Mouse (Mus musculus) forebrain, embryonic 14.5 days (tissue): Measurements from ENCODE around the gene Gm20683. TPM values are rescaled to one million over a fixed set of nuclear protein-coding genes. Genes with fewer than 3 reads are reported as not detected.
A peak's percentile ranks its signal among the peaks of the same experiment; 100 is the strongest.
"Not testable (repeated sequence)": the region's sequence is repeated elsewhere in the genome, so short reads cannot be mapped to it uniquely, and the experiment has no call there.

ENCODE experiments used
- ATAC-seq: fragments of 200-750 bp; cut with Nextera tagmentation; 2 replicates; pipeline ENCODE4 v1.8.0; 2017; ENCODE audit warnings: mild to moderate bottlenecking, moderate library complexity
- DNase-seq: peaks from one replicate; pipeline ENCODE4 v3.0.0-alpha.2; 2015; ENCODE audit warnings: low spot score
- H3K27ac ChIP-seq: fragments of 300-500 bp; sonication (generic); 2 replicates; pipeline ENCODE4 v1.5.1; 2014; ENCODE audit warnings: low read depth, mild to moderate bottlenecking, control low read depth, low read length, moderate library complexity
- H3K27me3 ChIP-seq: fragments of 300-500 bp; sonication (generic); replicated peaks from 2 replicates; pipeline ENCODE4 v1.6.1; 2014; ENCODE audit warnings: low read length, control low read depth, mixed read lengths; ENCODE audit not compliant: control insufficient read depth, insufficient read depth
- H3K36me3 ChIP-seq: fragments of 300-500 bp; sonication (generic); 2 replicates; pipeline ENCODE4 v1.6.1; 2014; ENCODE audit warnings: low read length, control low read depth; ENCODE audit not compliant: control insufficient read depth, insufficient read depth
- H3K4me1 ChIP-seq: fragments of 300-500 bp; sonication (generic); 2 replicates; pipeline ENCODE4 v1.6.1; 2014; ENCODE audit warnings: antibody characterized with exemption, low read length, control low read depth; ENCODE audit not compliant: control insufficient read depth, insufficient read depth
- H3K4me2 ChIP-seq: fragments of 300-500 bp; sonication (generic); 2 replicates; pipeline ENCODE4 v1.6.1; 2014; ENCODE audit warnings: mild to moderate bottlenecking, control low read depth, low read length
- H3K4me3 ChIP-seq: fragments of 300-500 bp; sonication (generic); 2 replicates; pipeline ENCODE4 v1.5.1; 2014; ENCODE audit warnings: low read depth, low read length, control low read depth
- H3K9ac ChIP-seq: fragments of 300-500 bp; sonication (generic); 2 replicates; pipeline ENCODE4 v1.6.1; 2014; ENCODE audit warnings: mild to moderate bottlenecking, low read length, control low read depth, moderate library complexity
- H3K9me3 ChIP-seq: fragments of 300-500 bp; sonication (generic); replicated peaks from 2 replicates; pipeline ENCODE4 v1.6.1; 2016; ENCODE audit warnings: low read length, control low read depth, mixed read lengths; ENCODE audit not compliant: control insufficient read depth
- WGBS: fragments of 180-500 bp; shearing (Covaris S2); extraction: QIAGEN DNeasy Blood & Tissue Kit; methylation state at CpG from one replicate; pipeline ENCODE4 v1.1.7; 2014; 5-methylcytosine and 5-hydroxymethylcytosine counted together
- polyA plus RNA-seq: library from polyadenylated mRNA; unstranded; fragments of >200 nt; fragmentation: Nextera tagmentation; extraction: Ambion mirVana; gene quantifications from 2 replicates; pipeline ENCODE4 v1.2.1, GENCODE M21; 2014

Gene Gm20683
- polyA plus RNA-seq, 1 experiment from 2014 or later, result 5.1 TPM

DNA sequence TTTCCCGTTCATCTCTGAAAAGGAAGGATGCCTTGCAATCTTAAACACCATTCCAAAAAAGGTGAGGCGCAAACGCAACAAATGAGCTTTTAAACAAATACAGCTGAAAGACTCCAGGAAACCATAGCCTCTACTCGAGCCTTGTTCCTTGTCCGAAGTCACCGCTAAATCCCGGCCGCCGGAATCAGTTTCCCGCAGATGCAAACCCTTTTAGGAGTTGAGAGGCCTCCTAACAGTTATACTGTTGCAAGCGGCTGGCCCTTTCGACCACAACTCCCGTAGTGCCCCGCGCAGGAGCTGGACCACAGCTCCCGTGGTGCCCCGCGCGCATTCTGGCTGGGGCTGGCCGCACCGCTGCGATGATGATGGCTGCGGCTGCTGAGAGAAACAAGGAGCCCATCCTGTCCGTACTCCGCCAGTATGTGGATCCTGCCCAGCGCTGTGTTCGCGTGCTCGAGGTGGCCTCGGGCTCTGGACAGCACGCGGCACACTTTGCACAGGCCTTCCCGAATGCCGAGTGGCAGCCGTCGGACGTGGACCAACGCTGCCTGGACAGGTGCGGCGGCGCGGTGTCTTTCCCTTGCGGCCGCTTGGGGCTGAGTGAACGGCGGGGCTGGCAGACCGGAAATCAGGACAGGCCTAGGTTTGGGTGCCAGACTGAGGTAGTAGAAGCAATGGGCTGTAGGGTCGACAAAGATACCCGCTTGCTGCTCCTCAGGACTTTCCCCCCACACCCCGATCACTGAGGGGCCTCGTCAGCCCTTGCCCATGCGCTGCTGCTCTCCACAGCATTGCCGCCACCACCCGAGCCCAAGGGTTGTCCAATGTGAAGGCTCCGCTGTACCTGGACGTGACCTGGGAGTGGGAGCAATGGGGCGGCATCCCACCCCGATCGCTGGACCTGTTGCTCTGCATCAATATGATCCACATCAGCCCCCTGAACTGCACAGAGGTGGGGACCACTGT lies 33.9 kb upstream of the Gm20683 start:
- peak; percentile 93 for DNase-seq
- WGBS, result under 1% methylated on average over 59 of the region's 59 CpGs
- Histone ChIP-seq H3K27me3 (no peaks in the 10 kb centered on the region), H3K36me3 (peaks cover 17% of the 10 kb centered on the region), H3K4me3 (peak overlapping the region; percentile 77), H3K4me1 (peaks cover 13% of the 10 kb centered on the region), H3K4me2 (peak overlapping the region; percentile 88), H3K9me3 (no peaks in the 10 kb centered on the region), H3K9ac (peak overlapping the region; percentile 80), H3K27ac (peak overlapping the region; percentile 94)
- peak; percentile 96 for ATAC-seq

DNA sequence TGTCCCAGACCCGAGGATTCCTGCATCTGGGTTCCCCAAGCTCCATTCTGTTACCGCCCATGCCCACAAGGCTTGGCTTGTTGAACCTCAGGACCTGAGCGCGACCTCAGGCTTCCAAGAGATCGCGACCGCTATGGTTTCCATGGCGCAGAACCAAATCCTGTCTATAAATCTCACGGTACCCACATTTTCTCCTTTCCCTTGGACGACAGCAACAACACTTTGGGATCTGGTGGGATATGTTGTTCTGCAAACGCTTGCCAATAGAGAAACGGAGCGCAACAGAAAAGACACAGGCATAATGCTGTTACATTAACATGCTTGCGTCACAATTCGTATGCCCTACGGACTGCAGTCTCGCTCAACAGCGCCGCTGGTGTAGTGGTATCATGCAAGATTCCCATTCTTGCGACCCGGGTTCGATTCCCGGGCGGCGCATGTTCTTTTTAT lies 33.2 kb upstream of the Gm20683 start, which contains the start of gene Mettl26:
Gene Mettl26 (plus strand): TSS at position 354 of the 450 bp plus-strand sequence.
- DNase-seq (peak; percentile 97), ATAC-seq (peak; percentile 81)
- H3K9me3 ChIP-seq, result no peaks in the 10 kb centered on the region
- H3K4me3 ChIP-seq, result peak within 1 kb of the TSS; percentile 77
- H3K36me3 ChIP-seq, result peaks cover 17% of the 10 kb centered on the region
- under 1% methylated on average over 25 of the region's 25 CpGs for WGBS
- peak within 1 kb of the TSS; percentile 80 for H3K9ac ChIP-seq
- peak within 1 kb of the TSS; percentile 94 for H3K27ac ChIP-seq
- peaks cover 13% of the 10 kb centered on the region for H3K4me1 ChIP-seq
- H3K4me2 ChIP-seq, result peak within 1 kb of the TSS; percentile 88
- H3K27me3 ChIP-seq, result no peaks in the 10 kb centered on the region

DNA sequence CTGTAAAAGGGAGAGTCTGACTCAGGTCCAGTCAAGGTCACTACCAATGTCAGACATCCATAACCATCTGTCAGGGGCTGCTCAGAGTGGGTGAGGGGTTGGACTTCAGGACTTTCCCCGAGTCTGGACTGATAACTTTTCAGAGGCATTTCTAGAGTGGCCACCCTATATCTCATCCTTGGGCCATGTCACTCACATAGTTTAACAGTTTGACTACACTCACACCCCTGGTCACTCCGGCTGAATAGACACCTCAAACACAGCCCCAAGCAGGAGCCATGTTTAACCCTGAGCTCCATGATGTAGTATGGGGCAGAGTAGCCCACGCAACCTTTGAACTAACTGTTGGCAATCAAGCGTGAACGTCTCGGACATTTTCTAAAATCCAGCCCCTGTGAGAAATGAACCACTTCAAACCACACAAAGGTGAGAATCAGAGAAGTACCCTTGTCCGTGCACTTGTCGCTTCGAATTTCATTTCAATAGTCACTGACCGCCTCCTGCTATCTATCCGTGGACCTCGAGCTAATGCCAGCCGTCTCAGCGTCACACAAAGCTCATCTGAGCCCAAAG lies 32.7 kb upstream of the Gm20683 start:
- WGBS, result 6% methylated on average over 14 of the region's 14 CpGs
- ATAC-seq, result no peak

DNA sequence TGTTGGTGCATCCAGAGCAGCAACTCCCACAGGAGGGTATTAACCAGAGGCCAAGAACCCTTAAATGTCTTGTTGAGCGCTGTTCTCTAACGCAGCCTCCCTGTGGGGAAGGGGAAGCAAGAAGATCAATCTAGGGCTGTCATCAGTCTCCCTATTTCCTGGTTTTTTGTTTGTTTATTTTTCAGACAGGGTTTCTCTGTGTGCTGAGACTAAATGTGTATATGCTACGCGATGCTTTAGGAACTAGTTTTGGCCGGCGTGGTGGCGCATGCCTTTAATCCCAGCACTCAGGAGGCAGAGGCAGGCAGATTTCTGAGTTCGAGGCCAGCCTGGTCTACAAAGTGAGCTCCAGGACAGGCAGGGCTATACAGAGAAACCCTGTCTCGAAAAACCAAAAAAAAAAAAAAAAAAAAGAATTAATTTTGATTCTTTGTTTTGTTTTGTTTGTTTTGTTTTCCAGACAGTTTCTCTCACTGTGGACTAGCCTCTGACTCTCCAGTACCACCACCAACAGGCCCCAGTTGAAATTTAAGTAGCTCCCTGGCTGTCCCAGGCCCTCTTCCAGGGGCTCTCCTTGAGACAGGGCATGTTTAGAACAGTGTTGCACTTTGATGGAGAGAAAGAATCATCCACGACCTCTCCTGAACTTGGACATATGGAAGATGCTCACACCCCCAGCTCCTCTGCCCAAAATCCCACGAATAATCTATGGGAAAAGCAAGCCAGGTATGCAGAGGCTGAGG lies 32.0 kb upstream of the Gm20683 start:
- 86% methylated on average over 11 of the region's 11 CpGs for WGBS
- peak overlapping the region; percentile 77 for H3K4me3 ChIP-seq
- ATAC-seq, result no peak

More for the DNA sequence above, 32.7 kb upstream of the Gm20683 start:
- H3K4me2 ChIP-seq, result peak overlapping the region; percentile 88
- no peaks in the 10 kb centered on the region for H3K27me3 ChIP-seq
- peaks cover 13% of the 10 kb centered on the region for H3K4me1 ChIP-seq
- peak overlapping the region; percentile 94 for H3K27ac ChIP-seq
- peak overlapping the region; percentile 77 for H3K4me3 ChIP-seq
- peaks cover 15% of the 10 kb centered on the region for H3K36me3 ChIP-seq
- H3K9me3 ChIP-seq, result no peaks in the 10 kb centered on the region
- DNase-seq, result no peak
- peak overlapping the region; percentile 80 for H3K9ac ChIP-seq

DNA sequence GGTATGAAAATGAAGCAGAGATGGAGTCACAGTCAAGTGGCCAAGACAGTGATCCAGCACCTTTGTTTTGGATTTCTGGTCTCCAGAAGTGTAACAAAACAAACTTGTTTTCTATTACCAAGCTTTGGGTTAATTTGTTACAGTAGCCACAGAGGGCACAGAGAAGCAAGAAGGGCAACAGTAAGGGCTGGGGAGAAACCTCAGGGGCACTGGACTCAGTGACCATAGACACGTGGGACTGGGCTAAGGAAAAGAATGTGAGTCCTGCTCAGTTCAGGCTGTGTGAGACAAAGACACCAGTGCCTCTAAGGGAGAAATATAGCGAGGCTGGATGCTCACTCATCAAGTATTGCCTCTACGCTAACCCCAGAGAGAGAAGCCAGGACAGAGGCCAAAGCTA lies 31.1 kb upstream of the Gm20683 start:
- no peaks in the 10 kb centered on the region; the same call in 1 of the 2 replicates for H3K36me3 ChIP-seq
- WGBS, result 86% methylated on average over 3 of the region's 3 CpGs
- no peak overlapping the region for H3K27ac ChIP-seq
- DNase-seq (no peak), ATAC-seq (no peak)
- H3K4me3 ChIP-seq, result no peak overlapping the region
- H3K27me3 ChIP-seq, result no peaks in the 10 kb centered on the region
- H3K4me2 ChIP-seq, result no peak overlapping the region
- no peaks in the 10 kb centered on the region for H3K9me3 ChIP-seq
- H3K4me1 ChIP-seq, result peaks cover 16% of the 10 kb centered on the region
- H3K9ac ChIP-seq, result no peak overlapping the region

More for the DNA sequence above, 32.0 kb upstream of the Gm20683 start:
- peaks cover 13% of the 10 kb centered on the region for H3K4me1 ChIP-seq
- peaks cover 9% of the 10 kb centered on the region for H3K36me3 ChIP-seq
- H3K4me2 ChIP-seq, result peak overlapping the region; percentile 88
- H3K27me3 ChIP-seq, result no peaks in the 10 kb centered on the region
- DNase-seq, result no peak
- H3K9me3 ChIP-seq, result no peaks in the 10 kb centered on the region
- H3K27ac ChIP-seq, result no peak overlapping the region
- no peak overlapping the region for H3K9ac ChIP-seq

DNA sequence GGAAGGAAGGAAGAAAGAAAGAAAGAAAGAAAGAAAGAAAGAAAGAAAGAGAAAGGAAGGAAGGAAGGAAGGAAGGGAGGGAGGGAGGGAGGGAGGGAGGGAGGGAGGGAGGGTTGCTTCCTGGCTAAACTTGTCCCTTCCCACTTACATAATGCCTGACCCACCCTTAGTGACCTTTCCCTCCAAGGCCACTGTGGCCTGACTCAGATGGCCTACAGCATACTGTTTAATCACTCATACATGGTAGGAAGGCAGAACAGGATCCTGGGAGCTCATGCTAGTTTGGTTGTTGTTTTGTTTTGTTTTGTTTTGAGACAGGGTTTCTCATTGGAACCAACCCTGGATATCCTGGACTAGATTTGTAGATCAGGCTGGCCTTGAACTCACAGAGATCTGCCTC lies 30.0 kb upstream of the Gm20683 start:
- not testable (repeated sequence) for H3K9me3 ChIP-seq, ATAC-seq, H3K27me3 ChIP-seq, H3K27ac ChIP-seq, H3K9ac ChIP-seq, H3K4me2 ChIP-seq, H3K4me3 ChIP-seq, DNase-seq, H3K36me3 ChIP-seq
- peaks cover 18% of the 10 kb centered on the region for H3K4me1 ChIP-seq

DNA sequence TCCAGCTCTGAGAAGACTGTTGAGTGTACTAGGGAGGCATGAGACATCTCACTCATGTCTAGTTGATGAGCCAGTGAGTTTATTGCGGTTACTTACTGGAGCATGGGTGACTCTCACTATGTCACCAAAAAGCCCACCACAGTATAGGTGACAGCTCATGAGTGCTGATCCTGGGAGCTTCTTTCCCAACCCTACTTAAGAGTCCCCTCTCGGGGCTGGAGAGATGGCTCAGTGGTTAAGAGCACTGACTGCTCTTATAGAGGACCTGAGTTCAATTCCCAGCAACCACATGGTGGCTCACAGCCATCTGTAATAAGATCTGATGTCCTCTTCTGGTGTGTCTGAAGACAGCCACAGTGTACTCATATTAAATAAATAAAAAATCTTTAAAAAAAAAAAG lies 28.4 kb upstream of the Gm20683 start:
- no peak overlapping the region for H3K4me3 ChIP-seq
- no peaks in the 10 kb centered on the region for H3K27me3 ChIP-seq
- no peak overlapping the region for H3K27ac ChIP-seq
- H3K36me3 ChIP-seq, result no peaks in the 10 kb centered on the region
- H3K4me1 ChIP-seq, result peaks cover 12% of the 10 kb centered on the region; the same call in 1 of the 2 replicates
- ATAC-seq, result no peak
- H3K4me2 ChIP-seq, result no peak overlapping the region
- H3K9me3 ChIP-seq, result no peaks in the 10 kb centered on the region
- no peak for DNase-seq
- WGBS, result 91% methylated on average over 2 of the region's 2 CpGs
- H3K9ac ChIP-seq, result no peak overlapping the region

DNA sequence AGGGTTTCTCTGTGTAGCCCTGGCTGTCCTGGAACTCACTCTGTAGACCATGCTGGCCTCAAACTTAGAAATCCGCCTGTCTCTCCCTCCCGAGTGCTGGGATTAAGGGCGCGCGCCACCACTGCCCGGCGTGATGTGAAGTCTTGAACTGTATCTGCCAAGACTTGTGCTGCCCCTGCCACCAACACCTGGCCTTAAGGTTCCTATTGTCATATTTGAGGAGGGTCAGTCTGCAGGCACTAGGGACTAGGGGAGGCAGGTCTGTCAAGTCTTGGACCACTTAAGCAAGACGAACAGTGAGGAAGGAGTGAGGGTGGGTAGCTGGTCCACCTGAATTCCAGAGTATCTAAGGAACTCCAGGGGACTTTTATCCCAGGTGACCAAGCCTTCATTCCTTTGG lies 27.9 kb upstream of the Gm20683 start:
- no peaks in the 10 kb centered on the region for H3K36me3 ChIP-seq
- H3K9ac ChIP-seq, result no peak overlapping the region
- H3K4me1 ChIP-seq, result peaks cover 12% of the 10 kb centered on the region; the same call in 1 of the 2 replicates
- H3K4me2 ChIP-seq, result no peak overlapping the region
- ATAC-seq (no peak), DNase-seq (no peak)
- WGBS, result 88% methylated on average over 8 of the region's 8 CpGs
- no peak overlapping the region for H3K27ac ChIP-seq
- H3K4me3 ChIP-seq, result no peak overlapping the region
- no peaks in the 10 kb centered on the region for H3K27me3 ChIP-seq
- H3K9me3 ChIP-seq, result no peaks in the 10 kb centered on the region
